Comparison of ENCODE assay signal across 9 mouse cellular contexts in the genomic region with DNA sequence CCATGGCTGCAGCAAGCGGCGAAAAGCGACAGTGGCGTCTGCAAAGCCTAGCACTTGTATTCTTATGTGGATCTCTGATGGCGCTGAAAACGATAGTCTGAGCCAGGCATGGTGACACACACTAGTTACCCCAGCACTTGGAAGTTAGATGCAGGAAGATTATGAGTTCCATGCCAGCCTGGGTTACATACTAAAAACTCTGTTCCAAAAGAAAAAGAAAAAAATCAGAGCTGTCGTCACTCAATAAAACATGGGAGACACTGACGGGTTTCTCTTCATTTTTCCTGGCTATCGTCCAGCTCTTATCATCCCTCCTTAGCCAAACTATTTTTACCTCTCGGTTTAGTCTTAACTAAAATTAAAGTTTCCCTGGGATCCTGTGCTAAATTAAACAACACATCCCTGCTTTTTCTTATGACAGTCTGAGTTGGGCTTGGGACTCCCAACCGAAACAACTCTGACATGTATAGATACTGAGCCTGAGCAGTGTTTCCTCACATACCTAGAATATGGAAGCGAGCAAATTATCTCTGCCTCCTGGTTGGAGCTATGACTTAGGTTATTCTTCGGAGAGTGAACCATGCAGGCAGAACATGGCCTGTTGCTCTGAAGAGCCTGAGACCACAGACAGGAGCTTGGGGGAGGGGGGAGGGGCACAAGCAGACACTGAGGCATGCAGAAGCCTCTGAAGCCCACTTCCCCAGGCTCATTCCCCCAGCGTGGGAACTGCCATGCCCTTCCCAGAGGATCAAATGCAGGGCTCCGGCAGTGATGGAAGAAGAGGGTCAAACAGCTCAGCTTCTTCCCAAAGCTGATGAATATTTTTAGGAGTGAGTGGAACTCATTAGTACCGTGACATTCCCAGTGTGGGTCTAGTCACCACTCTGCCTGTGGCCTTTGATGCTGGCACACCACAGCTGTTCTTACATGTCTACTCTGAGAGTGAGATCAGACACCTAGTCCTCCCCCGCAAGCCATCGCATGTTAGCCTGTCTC.
A peak's percentile ranks its signal among the peaks of the same experiment; 100 is the strongest.
DNase-seq lines count a peak whose midpoint lies in the region; ATAC-seq and TF ChIP-seq lines count a peak whose summit lies in the region.
"Had no signal": no experiment of that assay in that cellular context is flagged by ENCODE, and none has a peak within 500 bp of the region (broad histone marks: within the 10 kb centered on the region; RNA-seq: fewer than 3 reads in every experiment).

No protein-coding gene starts in this region.

- H3K4me2 ChIP-seq in kidney, embryonic 16.5 days (replicated peaks; ENCODE audit: low read depth, low read length): no peak overlapping the region
- H3K4me2 ChIP-seq in embryonic facial prominence, embryonic 11.5 days (ENCODE audit: low read depth, low read length): no peak overlapping the region
- H3K4me2 ChIP-seq in forebrain, postnatal 0 days (ENCODE audit: low read depth): no peak overlapping the region
- peak overlapping the region; percentile 70 for H3K4me2 ChIP-seq in myocyte (ENCODE audit: low read depth)
- H3K4me2 ChIP-seq in intestine, embryonic 16.5 days (ENCODE audit: low read depth, low read length): no peak overlapping the region

- ATAC-seq in kidney, embryonic 16.5 days (ENCODE audit: low FRiP score, low TSS enrichment): peak; percentile 27; the same call in 1 of the 2 replicates
- ATAC-seq in embryonic facial prominence, embryonic 11.5 days (replicated peaks; ENCODE audit: insufficient number of reproducible peaks, low FRiP score, low TSS enrichment, low read depth): peak; percentile 39; the same call in 1 of the 2 replicates
- ATAC-seq in forebrain, postnatal 0 days: peak; percentile 55
- no peak for ATAC-seq in erythroblast, adult 5-6 weeks (replicated peaks; ENCODE audit: low FRiP score, poor library complexity, severe bottlenecking)
- no peak for ATAC-seq in intestine, embryonic 16.5 days

- H3K79me2 ChIP-seq in myocyte (ENCODE audit: control insufficient read depth, insufficient read depth): no peaks in the 10 kb centered on the region

- no peak for TF ChIP-seq CTCF in kidney, adult 2 months (conservative IDR thresholded peaks at IDR 0.05; ENCODE audit: insufficient read depth, insufficient read length, low read depth, low read length)
- TF ChIP-seq CTCF in forebrain, postnatal 0 days (IDR thresholded peaks at IDR 0.05; ENCODE audit: low read depth): no peak

- H3K36me3 ChIP-seq in kidney, embryonic 16.5 days (ENCODE audit: insufficient read depth, low read length): no peaks in the 10 kb centered on the region
- no peaks in the 10 kb centered on the region for H3K36me3 ChIP-seq in kidney, adult 2 months (ENCODE audit: control insufficient read depth, insufficient read depth, low read length)
- H3K36me3 ChIP-seq in embryonic facial prominence, embryonic 11.5 days (replicated peaks; ENCODE audit: control insufficient read depth, insufficient read depth, low read depth, low read length): no peaks in the 10 kb centered on the region
- H3K36me3 ChIP-seq in forebrain, postnatal 0 days (ENCODE audit: insufficient read depth): no peaks in the 10 kb centered on the region
- no peaks in the 10 kb centered on the region for H3K36me3 ChIP-seq in myocyte (ENCODE audit: control insufficient read depth, insufficient read depth)
- no peaks in the 10 kb centered on the region for H3K36me3 ChIP-seq in intestine, embryonic 16.5 days (ENCODE audit: control insufficient read depth, insufficient read depth, low read length)

- H3K9ac ChIP-seq in kidney, embryonic 16.5 days (replicated peaks; ENCODE audit: low read length): no peak overlapping the region
- H3K9ac ChIP-seq in embryonic facial prominence, embryonic 11.5 days (replicated peaks; ENCODE audit: low read length): no peak overlapping the region
- H3K9ac ChIP-seq in forebrain, postnatal 0 days: no peak overlapping the region
- H3K9ac ChIP-seq in intestine, embryonic 16.5 days (ENCODE audit: low read depth, low read length): no peak overlapping the region

- no peaks in the 10 kb centered on the region for H3K27me3 ChIP-seq in kidney, embryonic 16.5 days (ENCODE audit: insufficient read depth, low read length)
- H3K27me3 ChIP-seq in kidney, adult 2 months (replicated peaks; ENCODE audit: control insufficient read depth, insufficient read depth, low read length): no peaks in the 10 kb centered on the region
- no peaks in the 10 kb centered on the region for H3K27me3 ChIP-seq in embryonic facial prominence, embryonic 11.5 days (ENCODE audit: control insufficient read depth, insufficient read depth, low read length)
- H3K27me3 ChIP-seq in forebrain, postnatal 0 days (ENCODE audit: insufficient read depth, low read length): no peaks in the 10 kb centered on the region
- no peaks in the 10 kb centered on the region for H3K27me3 ChIP-seq in myocyte (ENCODE audit: control insufficient read depth, insufficient read depth, insufficient read length)
- H3K27me3 ChIP-seq in intestine, embryonic 16.5 days (replicated peaks; ENCODE audit: control insufficient read depth, insufficient read depth, low read length): no peaks in the 10 kb centered on the region

- 60% methylated on average over 18 of the region's 18 CpGs for WGBS in kidney, embryonic 16.5 days
- WGBS in kidney, adult 2 months: 67% methylated on average over 18 of the region's 18 CpGs
- 71% methylated on average over 18 of the region's 18 CpGs for WGBS in embryonic facial prominence, embryonic 11.5 days
- WGBS in forebrain, postnatal 0 days: 67% methylated on average over 18 of the region's 18 CpGs
- 68% methylated on average over 18 of the region's 18 CpGs for WGBS in intestine, embryonic 16.5 days

- H3ac ChIP-seq in myocyte (ENCODE audit: control insufficient read depth, insufficient read length): no peak overlapping the region

- no peaks in the 10 kb centered on the region for H3K9me3 ChIP-seq in kidney, embryonic 16.5 days (ENCODE audit: low read length)
- H3K9me3 ChIP-seq in embryonic facial prominence, embryonic 11.5 days (replicated peaks; ENCODE audit: control insufficient read depth, low read length): no peaks in the 10 kb centered on the region
- H3K9me3 ChIP-seq in forebrain, postnatal 0 days (ENCODE audit: low read length): no peaks in the 10 kb centered on the region
- no peaks in the 10 kb centered on the region for H3K9me3 ChIP-seq in intestine, embryonic 16.5 days (ENCODE audit: control insufficient read depth, low read length)

- DNase-seq in kidney, adult 2 months: no peak
- DNase-seq in embryonic facial prominence, embryonic 11.5 days (ENCODE audit: low spot score): peak; percentile 22
- DNase-seq in forebrain, postnatal 0 days: peak; percentile 25
- no peak for DNase-seq in layer of hippocampus, adult 8-10 months (ENCODE audit: low spot score in 2 of 2)
- DNase-seq: lung, adult 18-20 months had no signal

- TF ChIP-seq POLR2A in kidney, adult 2 months (IDR thresholded peaks at IDR 0.05; ENCODE audit: low read depth, low read length): no peak
- no peak for TF ChIP-seq POLR2A in myocyte (IDR thresholded peaks at IDR 0.05; ENCODE audit: insufficient read length, low read depth)

- 0 out of 2 replicates have a peak overlapping the region, but pooled peaks have one; percentile 10 for H3K27ac ChIP-seq in kidney, embryonic 16.5 days (ENCODE audit: low read length)
- H3K27ac ChIP-seq in kidney, adult 2 months (ENCODE audit: insufficient read depth, low read depth, low read length): no peak overlapping the region
- H3K27ac ChIP-seq in embryonic facial prominence, embryonic 11.5 days (replicated peaks; ENCODE audit: low read depth, low read length): no peak overlapping the region
- H3K27ac ChIP-seq in forebrain, postnatal 0 days (ENCODE audit: low read depth, low read length): no peak overlapping the region
- no peak overlapping the region for H3K27ac ChIP-seq in intestine, embryonic 16.5 days (ENCODE audit: low read length)

- 0 out of 2 replicates have a peak, but pooled peaks cover 4% of the 10 kb centered on the region for H3K4me1 ChIP-seq in kidney, embryonic 16.5 days (ENCODE audit: insufficient read depth, low read length)
- no peaks in the 10 kb centered on the region for H3K4me1 ChIP-seq in kidney, adult 2 months (ENCODE audit: control insufficient read depth, insufficient read depth, low read length)
- H3K4me1 ChIP-seq in embryonic facial prominence, embryonic 11.5 days (ENCODE audit: control insufficient read depth, insufficient read depth, low read length): no peaks in the 10 kb centered on the region
- no peaks in the 10 kb centered on the region for H3K4me1 ChIP-seq in forebrain, postnatal 0 days (ENCODE audit: insufficient read depth)
- H3K4me1 ChIP-seq in intestine, embryonic 16.5 days (ENCODE audit: control insufficient read depth, insufficient read depth, low read length): no peaks in the 10 kb centered on the region

- no peak overlapping the region for H3K4me3 ChIP-seq in kidney, embryonic 16.5 days (ENCODE audit: low read length)
- no peak overlapping the region for H3K4me3 ChIP-seq in kidney, adult 2 months (ENCODE audit: insufficient read depth, low read depth, low read length)
- H3K4me3 ChIP-seq in embryonic facial prominence, embryonic 11.5 days (ENCODE audit: low read depth, low read length): no peak overlapping the region
- no peak overlapping the region for H3K4me3 ChIP-seq in forebrain, postnatal 0 days (ENCODE audit: low read depth, low read length)
- H3K4me3 ChIP-seq in myocyte: no peak overlapping the region
- no peak overlapping the region for H3K4me3 ChIP-seq in intestine, embryonic 16.5 days (ENCODE audit: low read length)

TF ChIP-seq in myocyte, 11 proteins besides CTCF, POLR2A, EP300 and RAD21:
- TF ChIP-seq MYOD1 (IDR thresholded peaks at IDR 0.05; ENCODE audit: control insufficient read depth in 1 of 3, insufficient read length in 2 of 3, low read depth in 2 of 3) (peak; percentile 31 to 98 (median 97)), MAX (IDR thresholded peaks at IDR 0.05; ENCODE audit: low read depth) (no peak), MYOG (IDR thresholded peaks at IDR 0.05; ENCODE audit: control insufficient read depth in 1 of 3, insufficient read depth in 1 of 3, insufficient read length in 2 of 3, low read depth in 2 of 3) (peak in 1 of 3 experiments; percentile 22), TCF3 (IDR thresholded peaks at IDR 0.05; ENCODE audit: insufficient read length, low read depth) (peak; percentile 7), TCF12 (IDR thresholded peaks at IDR 0.05; ENCODE audit: insufficient read depth, poor library complexity, severe bottlenecking) (peak; percentile 24)

Comparison
In these comparisons a context has a peak if more than half of its experiments do, and no peak if none do; other contexts are left out.
1. ATAC-seq: peak in kidney, embryonic 16.5 days (single experiment), embryonic facial prominence, embryonic 11.5 days (single experiment) and forebrain, postnatal 0 days (single experiment); none in erythroblast, adult 5-6 weeks (single experiment) and intestine, embryonic 16.5 days (single experiment).
2. DNase-seq: peak in embryonic facial prominence, embryonic 11.5 days (single experiment) and forebrain, postnatal 0 days (single experiment); none in kidney, adult 2 months (single experiment) and layer of hippocampus, adult 8-10 months (0 of 2).